Mouse (Mus musculus) embryonic facial prominence, embryonic 13.5 days (tissue): ENCODE data around the gene Med11. TPM values are rescaled to one million over a fixed set of nuclear protein-coding genes. Genes with fewer than 3 reads are reported as not detected.
"Not testable (repeated sequence)": the region's sequence is repeated elsewhere in the genome, so short reads cannot be mapped to it uniquely, and the experiment has no call there.

ENCODE experiments used
- ATAC-seq: fragments of 200-750 bp; cut with Nextera tagmentation; 2 replicates; pipeline ENCODE4 v1.8.0; 2017; ENCODE audit warnings: low read depth; ENCODE audit not compliant: insufficient number of reproducible peaks, insufficient read depth, low FRiP score, low TSS enrichment
- H3K27ac ChIP-seq: fragments of 300-500 bp; sonication (generic); 2 replicates; pipeline ENCODE4 v1.5.1; 2015; ENCODE audit warnings: moderate library complexity, mild to moderate bottlenecking, inconsistent platforms
- H3K27me3 ChIP-seq: fragments of 300-500 bp; sonication (generic); 2 replicates; pipeline ENCODE4 v1.6.1; 2015; ENCODE audit warnings: mild to moderate bottlenecking, inconsistent platforms
- H3K36me3 ChIP-seq: fragments of 300-500 bp; sonication (generic); 2 replicates; pipeline ENCODE4 v1.6.1; 2015; ENCODE audit warnings: mild to moderate bottlenecking, inconsistent platforms
- H3K4me1 ChIP-seq: fragments of 300-500 bp; sonication (generic); 2 replicates; pipeline ENCODE4 v1.6.1; 2015; ENCODE audit warnings: inconsistent platforms
- H3K4me2 ChIP-seq: fragments of 300-500 bp; sonication (generic); 2 replicates; pipeline ENCODE4 v1.6.1; 2015; ENCODE audit warnings: moderate library complexity, mild to moderate bottlenecking, inconsistent platforms
- H3K4me3 ChIP-seq: fragments of 300-500 bp; sonication (generic); 2 replicates; pipeline ENCODE4 v1.5.1; 2015; ENCODE audit warnings: mild to moderate bottlenecking, inconsistent platforms
- H3K9ac ChIP-seq: fragments of 300-500 bp; sonication (generic); 2 replicates; pipeline ENCODE4 v1.6.1; 2015; ENCODE audit warnings: mild to moderate bottlenecking, inconsistent platforms
- H3K9me3 ChIP-seq: fragments of 300-500 bp; sonication (generic); 2 replicates; pipeline ENCODE4 v1.6.1; 2016; ENCODE audit warnings: inconsistent platforms
- WGBS: fragments of 180-500 bp; shearing (Covaris S2); methylation state at CpG from one replicate; pipeline ENCODE4 v1.1.7; 2015; ENCODE audit warnings: mixed read lengths; 5-methylcytosine and 5-hydroxymethylcytosine counted together
- polyA plus RNA-seq: library from polyadenylated mRNA; unstranded; fragments of >200 nt; fragmentation: Nextera tagmentation; extraction: Ambion mirVana; gene quantifications from 2 replicates; pipeline ENCODE4 v1.2.1, GENCODE M21; 2015

Gene Med11
- 40.8 and 44.7 TPM in 2 replicates for polyA plus RNA-seq

GRCm38 (mm10) chr11:70451797-70452498 is at the start of gene Med11:
Gene Med11, plus strand, starts transcription at chr11:70451919.
- WGBS, result under 1% methylated on average over 46 of the region's 46 CpGs
- H3K36me3 ChIP-seq, result peaks cover 16% of the 10 kb centered on the region; the same call in 1 of the 2 replicates
- H3K4me3 ChIP-seq, result peak within 1 kb of the TSS; percentile 63
- H3K27ac ChIP-seq, result peak within 1 kb of the TSS; percentile 97
- H3K4me1 ChIP-seq, result peaks cover 13% of the 10 kb centered on the region
- peak within 1 kb of the TSS; percentile 83 for H3K9ac ChIP-seq
- H3K4me2 ChIP-seq, result peak within 1 kb of the TSS; percentile 60
- no peaks in the 10 kb centered on the region for H3K9me3 ChIP-seq
- no peaks in the 10 kb centered on the region for H3K27me3 ChIP-seq
- ATAC-seq, result peak; percentile 97

- Histone ChIP-seq H3K9ac (peak overlapping the region; percentile 36; the same call in 1 of the 2 replicates), H3K4me3 (no peak overlapping the region), H3K27me3 (no peaks in the 10 kb centered on the region), H3K4me2 (no peak overlapping the region), H3K9me3 (no peaks in the 10 kb centered on the region), H3K36me3 (peaks cover 68% of the 10 kb centered on the region), H3K4me1 (peaks cover 8% of the 10 kb centered on the region), H3K27ac (no peak overlapping the region)
- ATAC-seq, result no peak
- 87% methylated on average over 2 of the region's 2 CpGs for WGBS
Observed at GRCm38 (mm10) chr11:70403598-70403997, 48.1 kb upstream of the Med11 start.

- WGBS, result under 1% methylated on average over 59 of the region's 59 CpGs
- Histone ChIP-seq H3K4me1 (peaks cover 16% of the 10 kb centered on the region), H3K27ac (peak within 1 kb of the TSS; percentile 76), H3K4me3 (peak within 1 kb of the TSS; percentile 100), H3K36me3 (peaks cover 10% of the 10 kb centered on the region), H3K9ac (peak within 1 kb of the TSS; percentile 99), H3K4me2 (peak within 1 kb of the TSS; percentile 81), H3K9me3 (no peaks in the 10 kb centered on the region), H3K27me3 (no peaks in the 10 kb centered on the region)
- peak; percentile 95 for ATAC-seq
Observed at GRCm38 (mm10) chr11:70409594-70410296, 42.0 kb upstream of the Med11 start, which contains the start of gene Pelp1. Gene Pelp1, minus strand, starts transcription at chr11:70410031.

GRCm38 (mm10) chr11:70410297-70410643 is 41.4 kb upstream of the Med11 start:
- no peaks in the 10 kb centered on the region for H3K9me3 ChIP-seq
- peak overlapping the region; percentile 76; the same call in 1 of the 2 replicates for H3K27ac ChIP-seq
- H3K4me3 ChIP-seq, result peak overlapping the region; percentile 100
- H3K9ac ChIP-seq, result peak overlapping the region; percentile 99
- WGBS, result 62% methylated on average over 6 of the region's 6 CpGs
- peaks cover 16% of the 10 kb centered on the region for H3K4me1 ChIP-seq
- ATAC-seq, result no peak
- peaks cover 5% of the 10 kb centered on the region for H3K36me3 ChIP-seq
- no peaks in the 10 kb centered on the region for H3K27me3 ChIP-seq
- peak overlapping the region; percentile 81 for H3K4me2 ChIP-seq

- Histone ChIP-seq H3K4me3 (no peak overlapping the region), H3K27ac (no peak overlapping the region), H3K9me3 (no peaks in the 10 kb centered on the region), H3K4me1 (peaks cover 16% of the 10 kb centered on the region), H3K36me3 (no peaks in the 10 kb centered on the region), H3K27me3 (no peaks in the 10 kb centered on the region), H3K9ac (no peak overlapping the region), H3K4me2 (no peak overlapping the region)
- WGBS, result 77% methylated on average over 5 of the region's 5 CpGs
- ATAC-seq, result no peak
Observed at GRCm38 (mm10) chr11:70412591-70412990, 39.1 kb upstream of the Med11 start.

- no peaks in the 10 kb centered on the region for H3K9me3 ChIP-seq
- ATAC-seq, result no peak
- 10% methylated on average over 3 of the region's 3 CpGs for WGBS
Observed at GRCm38 (mm10) chr11:70413961-70414360, 37.8 kb upstream of the Med11 start.

GRCm38 (mm10) chr11:70418199-70418598 is 33.5 kb upstream of the Med11 start:
- Histone ChIP-seq H3K9me3 (no peaks in the 10 kb centered on the region), H3K4me1 (no peaks in the 10 kb centered on the region), H3K9ac (no peak overlapping the region), H3K4me3 (no peak overlapping the region), H3K36me3 (no peaks in the 10 kb centered on the region), H3K4me2 (no peak overlapping the region), H3K27ac (no peak overlapping the region), H3K27me3 (no peaks in the 10 kb centered on the region)
- ATAC-seq, result no peak
- 61% methylated on average over 4 of the region's 4 CpGs for WGBS

More at GRCm38 (mm10) chr11:70413961-70414360, 37.8 kb upstream of the Med11 start:
- Histone ChIP-seq H3K27ac (no peak overlapping the region), H3K4me2 (no peak overlapping the region), H3K9ac (no peak overlapping the region), H3K36me3 (no peaks in the 10 kb centered on the region), H3K27me3 (no peaks in the 10 kb centered on the region), H3K4me3 (no peak overlapping the region), H3K4me1 (peaks cover 4% of the 10 kb centered on the region)

GRCm38 (mm10) chr11:70419486-70419885 is 32.2 kb upstream of the Med11 start:
- H3K9ac ChIP-seq, result no peak overlapping the region
- H3K4me3 ChIP-seq, result no peak overlapping the region
- H3K4me1 ChIP-seq, result no peaks in the 10 kb centered on the region
- H3K27ac ChIP-seq, result no peak overlapping the region
- no peaks in the 10 kb centered on the region for H3K9me3 ChIP-seq
- ATAC-seq, result no peak
- H3K36me3 ChIP-seq, result no peaks in the 10 kb centered on the region
- no peaks in the 10 kb centered on the region for H3K27me3 ChIP-seq
- no peak overlapping the region for H3K4me2 ChIP-seq
- 76% methylated on average over 5 of the region's 5 CpGs for WGBS

- H3K4me1 ChIP-seq, H3K9ac ChIP-seq, H3K36me3 ChIP-seq, H3K27ac ChIP-seq, H3K4me3 ChIP-seq, ATAC-seq, H3K4me2 ChIP-seq, H3K27me3 ChIP-seq, H3K9me3 ChIP-seq: not testable (repeated sequence)
- WGBS, result 76% methylated on average over 6 of the region's 6 CpGs
Observed at GRCm38 (mm10) chr11:70426598-70426997, 25.1 kb upstream of the Med11 start.

- Histone ChIP-seq H3K27me3 (no peaks in the 10 kb centered on the region), H3K9ac (peak overlapping the region; percentile 87; the same call in 1 of the 2 replicates), H3K9me3 (no peaks in the 10 kb centered on the region), H3K4me3 (peak overlapping the region; percentile 75), H3K27ac (peak overlapping the region; percentile 88), H3K4me1 (peaks cover 21% of the 10 kb centered on the region), H3K4me2 (peak overlapping the region; percentile 70), H3K36me3 (peaks cover 7% of the 10 kb centered on the region)
- WGBS, result 29% methylated on average over 5 of the region's 5 CpGs
- no peak for ATAC-seq
Observed at GRCm38 (mm10) chr11:70431574-70431973, 20.1 kb upstream of the Med11 start.

- peak; percentile 93 for ATAC-seq
- under 1% methylated on average over 74 of the region's 75 CpGs for WGBS
- Histone ChIP-seq H3K9ac (peak within 1 kb of the TSS; percentile 87), H3K27me3 (no peaks in the 10 kb centered on the region), H3K36me3 (peaks cover 14% of the 10 kb centered on the region), H3K4me1 (peaks cover 21% of the 10 kb centered on the region), H3K27ac (peak within 1 kb of the TSS; percentile 88), H3K4me2 (peak within 1 kb of the TSS; percentile 70), H3K9me3 (no peaks in the 10 kb centered on the region), H3K4me3 (peak within 1 kb of the TSS; percentile 75)
Observed at GRCm38 (mm10) chr11:70432048-70432894, 19.4 kb upstream of the Med11 start, which contains the start of gene Arrb2. Gene Arrb2, plus strand, starts transcription at chr11:70432635.
